Mouse (Mus musculus): ENCODE measurements at regions not wholly inside any gene's neighbourhood (a gene's known extent, or its start where the extent isn't known, plus 50 kb on each side); places are given as distances from the start of the nearest gene placed in this dataset.
A peak's percentile ranks its signal among the peaks of the same experiment; 100 is the strongest.

DNA sequence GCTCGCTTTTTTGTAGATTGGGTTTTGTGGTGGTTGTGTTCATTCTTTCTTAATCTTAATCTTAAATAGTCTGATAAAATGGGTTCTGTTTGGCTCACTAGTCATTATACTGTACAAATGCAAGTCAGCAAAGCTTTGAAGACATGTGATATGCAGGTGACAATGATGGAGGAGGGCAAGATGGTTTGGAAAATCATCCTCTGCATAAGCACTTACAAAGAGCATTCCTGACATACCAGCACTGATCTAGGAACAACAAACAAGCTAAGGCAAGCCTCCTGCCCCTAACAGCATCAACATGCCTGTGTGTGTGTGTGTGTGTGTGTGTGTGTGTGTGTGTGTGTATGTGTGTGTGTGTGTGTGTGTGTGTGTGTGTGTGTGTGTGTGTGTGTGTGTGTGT is 514.3 kb downstream of the Tmem38b start:
- H3K4me3 ChIP-seq (ENCODE audit: low read depth, low read length), result no peak overlapping the region
- H3K27ac ChIP-seq (ENCODE audit: low read depth, low read length), result no peak overlapping the region
- H3K4me2 ChIP-seq (ENCODE audit: low read depth, low read length), result no peak overlapping the region
- H3K9ac ChIP-seq (replicated peaks; ENCODE audit: low read depth, low read length), result no peak overlapping the region
- H3K4me1 ChIP-seq (ENCODE audit: control insufficient read depth, insufficient read depth, low read length), result no peaks in the 10 kb centered on the region
- 97% methylated on average over 1 of the region's 1 CpGs for WGBS
- no peaks in the 10 kb centered on the region for H3K9me3 ChIP-seq (ENCODE audit: control insufficient read depth, low read length)
- ATAC-seq (ENCODE audit: low read depth), result no peak
- H3K36me3 ChIP-seq (ENCODE audit: control insufficient read depth, insufficient read depth, low read length), result no peaks in the 10 kb centered on the region
- no peaks in the 10 kb centered on the region for H3K27me3 ChIP-seq (ENCODE audit: control insufficient read depth, insufficient read depth, low read length)

DNA sequence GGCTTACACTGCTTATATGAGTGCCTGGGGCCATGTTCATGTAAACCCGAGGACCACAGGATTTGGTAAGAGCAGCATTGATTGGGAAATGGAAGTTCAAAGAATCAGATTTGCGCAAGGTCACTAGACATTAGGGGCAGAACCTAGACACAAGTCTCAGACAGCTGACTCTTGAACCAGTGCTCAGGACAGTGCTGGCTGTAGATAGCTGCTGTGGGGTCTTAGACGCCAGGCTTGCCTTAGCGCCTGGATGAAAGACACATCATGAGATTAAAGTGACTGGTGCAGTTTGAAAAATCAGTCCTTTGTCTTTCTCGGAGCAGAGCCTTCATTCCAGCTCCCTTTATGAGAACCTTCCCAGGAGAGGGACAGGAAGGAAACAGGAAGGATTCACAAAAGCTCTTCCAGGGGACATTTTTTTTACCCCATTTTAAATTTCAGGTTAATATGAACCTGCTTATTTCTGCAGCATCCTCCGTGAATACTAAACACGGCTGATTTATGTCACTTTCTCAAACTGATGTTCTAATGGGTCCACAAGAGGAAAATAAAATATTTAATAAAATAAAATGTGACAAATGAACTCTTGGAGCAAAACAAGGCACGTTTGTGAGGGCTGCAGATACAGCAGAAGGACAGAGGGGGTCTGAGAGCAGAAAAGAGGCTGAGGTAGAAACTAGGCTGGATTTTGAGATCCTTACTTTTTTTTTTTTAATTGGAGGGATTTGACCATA is 528.0 kb downstream of the Tmem38b start:
- ATAC-seq (ENCODE audit: low read depth), result peak; percentile 51; the same call in 1 of the 2 replicates
- no peaks in the 10 kb centered on the region for H3K36me3 ChIP-seq (ENCODE audit: control insufficient read depth, insufficient read depth, low read length)
- no peak overlapping the region for H3K4me2 ChIP-seq (ENCODE audit: low read depth, low read length)
- no peaks in the 10 kb centered on the region for H3K9me3 ChIP-seq (ENCODE audit: control insufficient read depth, low read length)
- H3K4me1 ChIP-seq (ENCODE audit: control insufficient read depth, insufficient read depth, low read length), result no peaks in the 10 kb centered on the region
- peak overlapping the region; percentile 36; the same call in 1 of the 2 replicates for H3K27ac ChIP-seq (ENCODE audit: low read depth, low read length)
- no peak overlapping the region for H3K4me3 ChIP-seq (ENCODE audit: low read depth, low read length)
- 42% methylated on average over 8 of the region's 8 CpGs for WGBS
- no peak overlapping the region for H3K9ac ChIP-seq (replicated peaks; ENCODE audit: low read depth, low read length)
- no peaks in the 10 kb centered on the region for H3K27me3 ChIP-seq (ENCODE audit: control insufficient read depth, insufficient read depth, low read length)

GRCm38 (mm10) chr4:54354391-54354726 is 528.5 kb downstream of the Tmem38b start:
- Histone ChIP-seq H3K4me1 (ENCODE audit: control insufficient read depth, insufficient read depth, low read length) (no peaks in the 10 kb centered on the region), H3K27me3 (ENCODE audit: control insufficient read depth, insufficient read depth, low read length) (no peaks in the 10 kb centered on the region)
- peak; percentile 75; the same call in 1 of the 2 replicates for ATAC-seq (ENCODE audit: low read depth)

GRCm38 (mm10) chr4:54355381-54356040 is 529.7 kb downstream of the Tmem38b start:
- H3K36me3 ChIP-seq (ENCODE audit: control insufficient read depth, insufficient read depth, low read length), result no peaks in the 10 kb centered on the region
- ATAC-seq (ENCODE audit: low read depth), result no peak
- H3K27me3 ChIP-seq (ENCODE audit: control insufficient read depth, insufficient read depth, low read length), result no peaks in the 10 kb centered on the region
- no peaks in the 10 kb centered on the region for H3K9me3 ChIP-seq (ENCODE audit: control insufficient read depth, low read length)
- no peaks in the 10 kb centered on the region for H3K4me1 ChIP-seq (ENCODE audit: control insufficient read depth, insufficient read depth, low read length)
- WGBS, result 39% methylated on average over 7 of the region's 7 CpGs
- no peak overlapping the region for H3K9ac ChIP-seq (replicated peaks; ENCODE audit: low read depth, low read length)
- H3K4me2 ChIP-seq (ENCODE audit: low read depth, low read length), result no peak overlapping the region
- H3K4me3 ChIP-seq (ENCODE audit: low read depth, low read length), result no peak overlapping the region
- no peak overlapping the region for H3K27ac ChIP-seq (ENCODE audit: low read depth, low read length)

More at GRCm38 (mm10) chr4:54354391-54354726, 528.5 kb downstream of the Tmem38b start:
- Histone ChIP-seq H3K36me3 (ENCODE audit: control insufficient read depth, insufficient read depth, low read length) (no peaks in the 10 kb centered on the region), H3K9me3 (ENCODE audit: control insufficient read depth, low read length) (no peaks in the 10 kb centered on the region), H3K4me2 (ENCODE audit: low read depth, low read length) (no peak overlapping the region), H3K4me3 (ENCODE audit: low read depth, low read length) (no peak overlapping the region), H3K27ac (ENCODE audit: low read depth, low read length) (no peak overlapping the region), H3K9ac (replicated peaks; ENCODE audit: low read depth, low read length) (no peak overlapping the region)
- 8% methylated on average over 4 of the region's 4 CpGs for WGBS

GRCm38 (mm10) chr4:54356041-54356427 is 530.2 kb downstream of the Tmem38b start:
- ATAC-seq (ENCODE audit: low read depth), result no peak
- Histone ChIP-seq H3K9ac (replicated peaks; ENCODE audit: low read depth, low read length) (no peak overlapping the region), H3K36me3 (ENCODE audit: control insufficient read depth, insufficient read depth, low read length) (no peaks in the 10 kb centered on the region), H3K27ac (ENCODE audit: low read depth, low read length) (no peak overlapping the region), H3K27me3 (ENCODE audit: control insufficient read depth, insufficient read depth, low read length) (no peaks in the 10 kb centered on the region), H3K4me2 (ENCODE audit: low read depth, low read length) (no peak overlapping the region), H3K4me3 (ENCODE audit: low read depth, low read length) (no peak overlapping the region), H3K4me1 (ENCODE audit: control insufficient read depth, insufficient read depth, low read length) (no peaks in the 10 kb centered on the region), H3K9me3 (ENCODE audit: control insufficient read depth, low read length) (no peaks in the 10 kb centered on the region)
- WGBS, result 91% methylated on average over 2 of the region's 2 CpGs

DNA sequence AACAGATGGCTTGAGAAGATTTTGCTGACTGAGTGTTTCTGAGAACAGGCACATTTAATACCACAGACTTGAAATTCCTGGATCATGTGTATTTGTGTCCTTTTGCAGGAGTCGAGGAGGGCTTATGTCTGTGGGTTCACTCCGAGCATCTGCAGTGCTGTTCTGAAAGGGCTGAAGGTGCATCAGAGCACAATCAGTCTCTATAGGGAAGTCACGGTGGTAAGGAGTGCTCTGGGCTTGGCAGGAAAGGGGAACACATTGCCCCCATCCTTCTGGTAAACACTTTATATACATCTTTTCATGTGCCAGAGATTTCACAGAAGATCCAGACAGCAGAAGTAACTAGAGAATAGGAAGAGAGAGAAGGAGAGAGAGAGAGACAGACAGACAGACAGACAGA is 545.1 kb downstream of the Tmem38b start:
- peak overlapping the region; percentile 56; the same call in 1 of the 2 replicates for H3K27ac ChIP-seq (ENCODE audit: low read depth, low read length)
- no peaks in the 10 kb centered on the region for H3K36me3 ChIP-seq (ENCODE audit: control insufficient read depth, insufficient read depth, low read length)
- no peak for ATAC-seq (ENCODE audit: low read depth)
- 43% methylated on average over 3 of the region's 3 CpGs for WGBS
- no peaks in the 10 kb centered on the region for H3K27me3 ChIP-seq (ENCODE audit: control insufficient read depth, insufficient read depth, low read length)
- no peaks in the 10 kb centered on the region for H3K9me3 ChIP-seq (ENCODE audit: control insufficient read depth, low read length)
- H3K4me1 ChIP-seq (ENCODE audit: control insufficient read depth, insufficient read depth, low read length), result no peaks in the 10 kb centered on the region
- H3K9ac ChIP-seq (replicated peaks; ENCODE audit: low read depth, low read length), result no peak overlapping the region
- no peak overlapping the region for H3K4me2 ChIP-seq (ENCODE audit: low read depth, low read length)
- H3K4me3 ChIP-seq (ENCODE audit: low read depth, low read length), result no peak overlapping the region

DNA sequence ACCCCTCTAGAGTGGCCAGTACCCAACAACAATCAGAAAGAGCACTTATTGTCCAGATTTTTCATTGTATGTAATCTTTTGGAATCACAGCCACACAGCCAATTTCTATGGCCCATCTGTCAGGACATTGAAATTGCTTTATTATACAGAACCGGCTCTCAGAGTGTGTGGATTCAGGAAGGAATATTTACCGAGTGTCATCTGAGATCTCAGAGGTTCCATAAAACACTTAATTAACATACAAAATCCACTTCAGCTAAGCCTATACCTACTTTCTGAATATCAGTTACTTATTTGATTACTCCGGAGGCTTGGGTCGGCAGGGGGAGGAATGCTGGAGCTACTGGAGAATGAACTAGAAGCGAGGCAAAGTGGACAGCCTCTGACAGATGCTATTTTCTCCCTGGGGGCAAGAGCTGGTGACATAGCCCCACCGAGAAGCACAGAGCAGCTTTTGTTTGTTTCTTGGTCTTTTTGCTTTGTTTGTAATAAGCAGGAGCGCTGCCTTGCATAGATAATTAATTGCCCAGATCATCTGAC is 545.6 kb downstream of the Tmem38b start:
- H3K4me1 ChIP-seq (ENCODE audit: control insufficient read depth, insufficient read depth, low read length), result no peaks in the 10 kb centered on the region
- no peaks in the 10 kb centered on the region for H3K9me3 ChIP-seq (ENCODE audit: control insufficient read depth, low read length)
- no peaks in the 10 kb centered on the region for H3K27me3 ChIP-seq (ENCODE audit: control insufficient read depth, insufficient read depth, low read length)
- no peaks in the 10 kb centered on the region for H3K36me3 ChIP-seq (ENCODE audit: control insufficient read depth, insufficient read depth, low read length)
- peak; percentile 82 for ATAC-seq (ENCODE audit: low read depth)
- WGBS, result 9% methylated on average over 7 of the region's 7 CpGs
- H3K9ac ChIP-seq (replicated peaks; ENCODE audit: low read depth, low read length), result no peak overlapping the region
- peak overlapping the region; percentile 56; the same call in 1 of the 2 replicates for H3K27ac ChIP-seq (ENCODE audit: low read depth, low read length)
- H3K4me2 ChIP-seq (ENCODE audit: low read depth, low read length), result no peak overlapping the region
- no peak overlapping the region for H3K4me3 ChIP-seq (ENCODE audit: low read depth, low read length)

DNA sequence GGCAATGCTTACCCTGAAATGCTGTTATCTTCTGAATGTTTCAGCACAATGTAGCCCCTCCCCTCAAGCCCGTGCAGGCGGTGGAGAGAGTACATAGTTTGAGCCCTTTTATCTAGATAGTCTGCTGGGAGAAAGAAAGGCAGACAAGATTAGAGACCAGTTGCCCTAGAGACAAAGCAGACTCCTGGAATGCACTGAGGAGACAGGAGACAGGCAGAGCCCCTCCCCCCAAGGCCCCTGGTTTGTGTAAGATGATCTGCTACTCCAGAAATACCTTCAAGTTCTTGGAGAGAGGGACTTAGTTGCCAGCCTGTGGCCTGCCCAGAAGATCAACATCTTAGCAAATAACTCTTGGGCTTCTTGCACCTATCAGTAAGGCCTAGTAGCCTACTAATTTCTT is 547.8 kb downstream of the Tmem38b start:
- 0% methylated on average over 2 of the region's 2 CpGs for WGBS
- ATAC-seq (ENCODE audit: low read depth), result no peak
- H3K9ac ChIP-seq (replicated peaks; ENCODE audit: low read depth, low read length), result no peak overlapping the region
- no peaks in the 10 kb centered on the region for H3K9me3 ChIP-seq (ENCODE audit: control insufficient read depth, low read length)
- no peak overlapping the region for H3K4me2 ChIP-seq (ENCODE audit: low read depth, low read length)
- no peak overlapping the region for H3K4me3 ChIP-seq (ENCODE audit: low read depth, low read length)
- H3K4me1 ChIP-seq (ENCODE audit: control insufficient read depth, insufficient read depth, low read length), result no peaks in the 10 kb centered on the region
- no peak overlapping the region for H3K27ac ChIP-seq (ENCODE audit: low read depth, low read length)
- H3K27me3 ChIP-seq (ENCODE audit: control insufficient read depth, insufficient read depth, low read length), result no peaks in the 10 kb centered on the region
- H3K36me3 ChIP-seq (ENCODE audit: control insufficient read depth, insufficient read depth, low read length), result no peaks in the 10 kb centered on the region

DNA sequence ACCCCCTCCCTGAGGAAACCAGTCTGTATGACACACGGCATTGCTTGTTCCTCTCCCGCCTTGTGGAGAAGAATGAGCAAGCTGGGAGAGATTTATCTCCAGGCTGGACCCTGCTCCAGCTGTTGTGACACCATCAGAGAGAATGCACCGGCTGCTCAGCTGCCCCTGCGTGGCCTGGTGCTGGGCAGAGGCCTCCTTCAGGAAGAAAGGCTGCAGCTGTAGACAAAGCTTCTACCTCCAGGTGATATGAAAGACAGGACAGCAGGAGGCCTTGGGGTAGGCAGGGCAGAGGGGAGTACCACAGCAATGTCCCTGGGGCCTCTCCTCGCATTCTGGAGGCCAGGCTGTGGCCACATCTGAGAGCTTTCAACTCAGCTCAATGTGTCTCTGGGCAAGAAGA is 548.6 kb downstream of the Tmem38b start:
- no peak for ATAC-seq (ENCODE audit: low read depth)
- H3K4me2 ChIP-seq (ENCODE audit: low read depth, low read length), result no peak overlapping the region
- 6% methylated on average over 5 of the region's 5 CpGs for WGBS
- H3K4me3 ChIP-seq (ENCODE audit: low read depth, low read length), result no peak overlapping the region
- H3K27ac ChIP-seq (ENCODE audit: low read depth, low read length), result no peak overlapping the region
- no peaks in the 10 kb centered on the region for H3K36me3 ChIP-seq (ENCODE audit: control insufficient read depth, insufficient read depth, low read length)
- no peaks in the 10 kb centered on the region for H3K27me3 ChIP-seq (ENCODE audit: control insufficient read depth, insufficient read depth, low read length)
- no peaks in the 10 kb centered on the region for H3K4me1 ChIP-seq (ENCODE audit: control insufficient read depth, insufficient read depth, low read length)
- H3K9me3 ChIP-seq (ENCODE audit: control insufficient read depth, low read length), result no peaks in the 10 kb centered on the region
- no peak overlapping the region for H3K9ac ChIP-seq (replicated peaks; ENCODE audit: low read depth, low read length)

Measured in neural tube, embryonic 14.5 days (tissue).